Mouse (Mus musculus): ENCODE results near the gene Cpsf3. TPM values are rescaled to one million over a fixed set of nuclear protein-coding genes. Genes with fewer than 3 reads are reported as not detected.

Cpsf3 gene
- total and polyA plus RNA-seq, 3 experiments, result 39.8 to 58.2 TPM; not detected in 1

GRCm38 (mm10) chr12:21333766-21334165 lies 48.6 kb downstream of the Cpsf3 start:
- H3K36me3 ChIP-seq (ENCODE audit: control insufficient read depth in 1 of 2, insufficient read depth in 2 of 2, low read length in 2 of 2), result no peaks in the 10 kb centered on the region

GRCm38 (mm10) chr12:21335869-21336268 lies 50.7 kb downstream of the Cpsf3 start:
- Histone ChIP-seq H3K4me1 (ENCODE audit: control insufficient read depth in 1 of 2, insufficient read depth in 2 of 2, low read length in 2 of 2) (no peaks in the 10 kb centered on the region), H3K9ac (ENCODE audit: control insufficient read depth, low read depth, low read length, poor library complexity, severe bottlenecking) (no peak overlapping the region), H3K36me3 (ENCODE audit: control insufficient read depth in 1 of 2, insufficient read depth in 2 of 2, low read length in 2 of 2) (no peaks in the 10 kb centered on the region), H3K9me3 (replicated peaks; ENCODE audit: insufficient read depth, low read length) (no peaks in the 10 kb centered on the region), H3K27me3 (ENCODE audit: control insufficient read depth in 1 of 2, insufficient read depth in 2 of 2, low read length in 2 of 2) (no peaks in the 10 kb centered on the region), H3K79me2 (ENCODE audit: control insufficient read depth, insufficient read depth, low read length, poor library complexity) (no peaks in the 10 kb centered on the region), H3K4me3 (ENCODE audit: control insufficient read depth in 1 of 2, insufficient read depth in 1 of 2, low read depth in 2 of 2, low read length in 2 of 2) (no peak overlapping the region), H3K27ac (ENCODE audit: control insufficient read depth, low read depth, low read length) (no peak overlapping the region)
- DNase-seq (ENCODE audit: low read depth, low spot score), result no peak
- TF ChIP-seq MEF2A (IDR thresholded peaks at IDR 0.05; ENCODE audit: extremely low read depth, insufficient replicate concordance, low read depth, low read length, poor library complexity, severe bottlenecking) (no peak), NRF1 (IDR thresholded peaks at IDR 0.05; ENCODE audit: insufficient read depth, low read depth, low read length, poor library complexity, severe bottlenecking) (no peak), TBP (IDR thresholded peaks at IDR 0.05; ENCODE audit: low read depth, low read length) (no peak), HCFC1 (IDR thresholded peaks at IDR 0.05; ENCODE audit: low read depth, low read length) (no peak), MAFK (IDR thresholded peaks at IDR 0.05; ENCODE audit: borderline replicate concordance, low read depth, low read length) (no peak), POLR2A (IDR thresholded peaks at IDR 0.05; ENCODE audit: control insufficient read depth in 1 of 2, insufficient read depth in 1 of 2, low read depth in 1 of 2, low read length in 2 of 2, poor library complexity in 1 of 2) (no peak), BHLHE40 (IDR thresholded peaks at IDR 0.05; ENCODE audit: borderline replicate concordance, low read depth, low read length) (no peak), EP300 (IDR thresholded peaks at IDR 0.05; ENCODE audit: low read depth in 1 of 2, low read length in 2 of 2) (no peak), E2F4 (IDR thresholded peaks at IDR 0.05; ENCODE audit: borderline replicate concordance, low read depth, low read length) (no peak), RAD21 (IDR thresholded peaks at IDR 0.05; ENCODE audit: low read depth, low read length) (no peak), RCOR1 (IDR thresholded peaks at IDR 0.05; ENCODE audit: low read depth, low read length) (no peak), UBTF (IDR thresholded peaks at IDR 0.05; ENCODE audit: borderline replicate concordance, insufficient read depth, low read depth, low read length) (no peak), KAT2A (conservative IDR thresholded peaks at IDR 0.05; ENCODE audit: low read depth, low read length) (no peak), POLR2AphosphoS2 (IDR thresholded peaks at IDR 0.05; ENCODE audit: low read length) (no peak), MXI1 (IDR thresholded peaks at IDR 0.05; ENCODE audit: low read depth, low read length) (no peak), MYB (IDR thresholded peaks at IDR 0.05; ENCODE audit: low read depth, low read length) (no peak), ZNF384 (IDR thresholded peaks at IDR 0.05; ENCODE audit: low read depth, low read length) (no peak), TCF12 (IDR thresholded peaks at IDR 0.05; ENCODE audit: low read depth, low read length) (no peak)

More at GRCm38 (mm10) chr12:21333766-21334165, 48.6 kb downstream of the Cpsf3 start:
- no peak for DNase-seq (ENCODE audit: low read depth, low spot score)
- Histone ChIP-seq H3K9ac (ENCODE audit: control insufficient read depth, low read depth, low read length, poor library complexity, severe bottlenecking) (no peak overlapping the region), H3K27ac (ENCODE audit: control insufficient read depth, low read depth, low read length) (no peak overlapping the region), H3K79me2 (ENCODE audit: control insufficient read depth, insufficient read depth, low read length, poor library complexity) (no peaks in the 10 kb centered on the region), H3K4me1 (ENCODE audit: control insufficient read depth in 1 of 2, insufficient read depth in 2 of 2, low read length in 2 of 2) (no peaks in the 10 kb centered on the region), H3K27me3 (ENCODE audit: control insufficient read depth in 1 of 2, insufficient read depth in 2 of 2, low read length in 2 of 2) (no peaks in the 10 kb centered on the region), H3K4me3 (ENCODE audit: control insufficient read depth in 1 of 2, insufficient read depth in 1 of 2, low read depth in 2 of 2, low read length in 2 of 2) (no peak overlapping the region), H3K9me3 (replicated peaks; ENCODE audit: insufficient read depth, low read length) (no peaks in the 10 kb centered on the region)
- TF ChIP-seq TCF12 (IDR thresholded peaks at IDR 0.05; ENCODE audit: low read depth, low read length) (no peak), POLR2AphosphoS5 (IDR thresholded peaks at IDR 0.05; ENCODE audit: borderline replicate concordance, low read depth, low read length) (no peak), ZMIZ1 (IDR thresholded peaks at IDR 0.05; ENCODE audit: low read depth, low read length) (no peak), NELFE (IDR thresholded peaks at IDR 0.05; ENCODE audit: low read depth, low read length) (no peak), EP300 (IDR thresholded peaks at IDR 0.05; ENCODE audit: low read depth in 1 of 2, low read length in 2 of 2) (no peak), USF2 (IDR thresholded peaks at IDR 0.05; ENCODE audit: borderline replicate concordance in 1 of 2, insufficient read depth in 1 of 2, low read depth in 1 of 2, low read length in 2 of 2) (no peak), GATA1 (IDR thresholded peaks at IDR 0.05; ENCODE audit: low read depth, low read length) (no peak), MYC (IDR thresholded peaks at IDR 0.05; ENCODE audit: low read depth, low read length) (no peak), MAFK (IDR thresholded peaks at IDR 0.05; ENCODE audit: borderline replicate concordance, low read depth, low read length) (no peak), SIN3A (IDR thresholded peaks at IDR 0.05; ENCODE audit: low read length) (no peak), JUND (IDR thresholded peaks at IDR 0.05; ENCODE audit: low read depth, low read length) (no peak), MYB (IDR thresholded peaks at IDR 0.05; ENCODE audit: low read depth, low read length) (no peak)

Measured in MEL (cell line).